Mouse (Mus musculus): ENCODE results near the gene Cmtm4. TPM values are rescaled to one million over a fixed set of nuclear protein-coding genes. Genes with fewer than 3 reads are reported as not detected.

Gene Cmtm4
- polyA plus RNA-seq, 1 experiment = 58.1 TPM

DNA sequence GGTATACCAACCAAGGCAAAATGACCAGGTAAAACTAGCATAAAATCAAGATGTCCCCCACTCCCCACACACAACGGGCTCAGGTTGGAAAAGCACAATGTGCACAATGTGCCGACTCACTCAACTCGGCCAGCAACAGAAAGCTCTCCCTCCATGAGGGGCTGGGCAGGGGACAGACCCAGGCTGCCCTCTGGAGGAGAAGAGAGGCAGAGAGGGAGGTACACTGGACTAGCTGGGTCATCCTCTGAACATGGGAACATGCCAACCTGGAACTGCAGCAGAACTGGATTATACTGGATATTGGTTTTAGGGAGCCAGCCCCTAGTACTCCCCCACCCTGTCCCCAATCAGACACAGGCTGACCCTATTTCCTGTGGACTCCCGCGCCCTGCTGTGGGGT, 42.4 kb downstream of the Cmtm4 start:
- H3K4me1 ChIP-seq (ENCODE audit: control insufficient read depth, insufficient read depth, low read length) = no peaks in the 10 kb centered on the region
- TF ChIP-seq CTCF (IDR thresholded peaks at IDR 0.05; ENCODE audit: low read depth, low read length) (peak; percentile 43), POLR2A (IDR thresholded peaks at IDR 0.05; ENCODE audit: insufficient read depth, low read length) (no peak)
- H3K4me3 ChIP-seq (ENCODE audit: low read depth, low read length) = no peak overlapping the region
- H3K27ac ChIP-seq (ENCODE audit: insufficient read depth, low read length) = no peak overlapping the region
- peaks cover 17% of the 10 kb centered on the region; the same call in 1 of the 2 replicates for H3K36me3 ChIP-seq (ENCODE audit: control insufficient read depth, insufficient read depth, low read length, poor library complexity, severe bottlenecking)
- H3K27me3 ChIP-seq (ENCODE audit: control insufficient read depth, insufficient read depth, low read length, poor library complexity, severe bottlenecking) = no peaks in the 10 kb centered on the region
- H3K9me3 ChIP-seq (replicated peaks; ENCODE audit: control insufficient read depth, insufficient read depth, low read length, poor library complexity, severe bottlenecking) = no peaks in the 10 kb centered on the region
- no peak overlapping the region for H3K9ac ChIP-seq (ENCODE audit: low read depth, poor library complexity, severe bottlenecking)

DNA sequence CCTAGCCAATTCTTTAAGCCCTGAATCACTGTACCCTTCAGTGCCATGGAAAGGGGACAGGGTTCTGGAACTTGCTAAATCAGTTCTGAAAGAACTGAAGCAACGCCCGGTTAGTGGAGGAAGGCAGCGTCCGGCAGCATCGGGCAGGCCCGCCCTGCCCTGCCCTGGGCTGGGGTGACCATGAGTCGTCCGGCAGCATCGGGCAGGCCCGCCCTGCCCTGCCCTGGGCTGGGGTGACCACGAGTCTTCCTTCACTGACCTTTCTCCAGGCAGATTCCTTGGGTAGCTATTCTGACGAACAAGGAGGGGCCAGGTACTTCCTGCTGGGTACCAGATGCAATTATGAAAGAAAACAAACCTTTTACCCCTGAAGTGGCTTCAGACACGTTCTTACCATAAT, 45.6 kb downstream of the Cmtm4 start:
- TF ChIP-seq POLR2A (IDR thresholded peaks at IDR 0.05; ENCODE audit: insufficient read depth, low read length) (no peak), CTCF (IDR thresholded peaks at IDR 0.05; ENCODE audit: low read depth, low read length) (no peak), EP300 (IDR thresholded peaks at IDR 0.05; ENCODE audit: insufficient read depth, low read depth, low read length) (no peak)
- Histone ChIP-seq H3K27ac (ENCODE audit: insufficient read depth, low read length) (no peak overlapping the region), H3K9ac (ENCODE audit: low read depth, poor library complexity, severe bottlenecking) (no peak overlapping the region), H3K9me3 (replicated peaks; ENCODE audit: control insufficient read depth, insufficient read depth, low read length, poor library complexity, severe bottlenecking) (no peaks in the 10 kb centered on the region), H3K4me1 (ENCODE audit: control insufficient read depth, insufficient read depth, low read length) (no peaks in the 10 kb centered on the region), H3K27me3 (ENCODE audit: control insufficient read depth, insufficient read depth, low read length, poor library complexity, severe bottlenecking) (no peaks in the 10 kb centered on the region), H3K36me3 (ENCODE audit: control insufficient read depth, insufficient read depth, low read length, poor library complexity, severe bottlenecking) (peaks cover 9% of the 10 kb centered on the region; the same call in 1 of the 2 replicates), H3K4me3 (ENCODE audit: low read depth, low read length) (no peak overlapping the region)

DNA sequence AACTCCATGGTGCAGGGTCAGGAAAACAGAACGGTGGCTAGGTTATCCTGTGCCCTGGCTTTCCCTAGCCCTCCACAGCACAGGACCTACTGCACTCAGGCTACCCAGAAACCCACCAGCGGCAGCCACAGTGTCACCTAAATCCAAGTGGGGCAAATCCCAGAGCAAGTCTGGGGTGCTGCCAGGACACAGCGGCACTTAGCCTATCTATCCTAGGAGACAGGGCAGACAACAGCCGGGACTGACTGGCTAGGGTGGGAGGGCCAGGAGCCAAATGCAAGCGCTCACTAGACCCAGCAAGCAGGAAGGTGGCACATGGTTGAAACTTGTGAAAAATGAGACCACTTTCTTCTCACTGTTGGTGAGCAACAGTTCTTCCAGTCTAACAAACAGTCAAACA, 46.6 kb downstream of the Cmtm4 start:
- TF ChIP-seq CTCF (IDR thresholded peaks at IDR 0.05; ENCODE audit: low read depth, low read length) (no peak), POLR2A (IDR thresholded peaks at IDR 0.05; ENCODE audit: insufficient read depth, low read length) (no peak), EP300 (IDR thresholded peaks at IDR 0.05; ENCODE audit: insufficient read depth, low read depth, low read length) (no peak)
- H3K36me3 ChIP-seq (ENCODE audit: control insufficient read depth, insufficient read depth, low read length, poor library complexity, severe bottlenecking) = no peaks in the 10 kb centered on the region; the same call in 1 of the 2 replicates
- no peaks in the 10 kb centered on the region for H3K4me1 ChIP-seq (ENCODE audit: control insufficient read depth, insufficient read depth, low read length)

DNA sequence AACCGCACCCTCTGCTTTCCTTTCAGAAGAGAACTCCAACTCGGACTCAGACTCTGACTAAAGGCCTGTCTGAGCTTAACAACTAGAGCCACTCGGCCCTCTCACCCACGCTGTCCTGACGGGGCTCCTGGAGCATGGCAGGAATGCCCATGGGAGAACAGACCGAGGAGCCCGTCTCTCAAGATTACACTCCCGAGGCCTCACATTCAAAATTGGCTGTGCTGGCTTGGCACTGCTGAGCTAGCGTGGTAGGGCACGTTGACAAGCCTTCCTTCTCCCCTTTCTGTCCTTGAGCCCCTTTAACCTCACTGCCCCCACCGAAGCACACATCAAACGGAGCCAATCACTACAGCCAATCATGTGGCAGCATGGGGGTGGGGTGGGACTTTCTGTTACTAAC, 48.9 kb downstream of the Cmtm4 start:
- TF ChIP-seq EP300 (IDR thresholded peaks at IDR 0.05; ENCODE audit: insufficient read depth, low read depth, low read length) (no peak), CTCF (IDR thresholded peaks at IDR 0.05; ENCODE audit: low read depth, low read length) (no peak), POLR2A (IDR thresholded peaks at IDR 0.05; ENCODE audit: insufficient read depth, low read length) (no peak)
- Histone ChIP-seq H3K9ac (ENCODE audit: low read depth, poor library complexity, severe bottlenecking) (no peak overlapping the region), H3K27ac (ENCODE audit: insufficient read depth, low read length) (no peak overlapping the region), H3K36me3 (ENCODE audit: control insufficient read depth, insufficient read depth, low read length, poor library complexity, severe bottlenecking) (no peaks in the 10 kb centered on the region; the same call in 1 of the 2 replicates), H3K4me1 (ENCODE audit: control insufficient read depth, insufficient read depth, low read length) (no peaks in the 10 kb centered on the region), H3K4me3 (ENCODE audit: low read depth, low read length) (no peak overlapping the region), H3K9me3 (replicated peaks; ENCODE audit: control insufficient read depth, insufficient read depth, low read length, poor library complexity, severe bottlenecking) (no peaks in the 10 kb centered on the region), H3K27me3 (ENCODE audit: control insufficient read depth, insufficient read depth, low read length, poor library complexity, severe bottlenecking) (no peaks in the 10 kb centered on the region)

More for the DNA sequence above, 46.6 kb downstream of the Cmtm4 start:
- no peak overlapping the region for H3K9ac ChIP-seq (ENCODE audit: low read depth, poor library complexity, severe bottlenecking)
- H3K27ac ChIP-seq (ENCODE audit: insufficient read depth, low read length) = no peak overlapping the region
- no peak overlapping the region for H3K4me3 ChIP-seq (ENCODE audit: low read depth, low read length)
- no peaks in the 10 kb centered on the region for H3K27me3 ChIP-seq (ENCODE audit: control insufficient read depth, insufficient read depth, low read length, poor library complexity, severe bottlenecking)
- no peaks in the 10 kb centered on the region for H3K9me3 ChIP-seq (replicated peaks; ENCODE audit: control insufficient read depth, insufficient read depth, low read length, poor library complexity, severe bottlenecking)

DNA sequence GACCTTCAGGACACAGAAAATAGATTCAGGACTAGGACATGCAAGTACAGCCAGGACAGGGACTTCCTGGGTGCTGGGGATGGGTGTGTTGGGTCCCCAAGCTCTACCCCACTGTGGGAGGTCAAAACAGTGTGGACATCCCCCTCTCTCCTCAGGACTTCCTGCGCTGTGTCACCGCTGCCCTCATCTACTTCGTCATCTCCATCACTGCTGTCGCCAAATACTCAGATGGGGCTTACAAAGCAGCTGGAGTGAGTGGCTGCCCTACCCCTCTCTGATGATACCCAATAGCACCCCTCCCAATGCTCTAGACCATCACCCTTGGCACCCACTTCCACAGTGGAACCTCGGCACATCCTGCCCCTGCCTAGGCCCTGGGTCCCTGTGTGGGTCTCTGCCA, 51.0 kb downstream of the Cmtm4 start:
- Histone ChIP-seq H3K9ac (ENCODE audit: low read depth, poor library complexity, severe bottlenecking) (no peak overlapping the region), H3K4me1 (ENCODE audit: control insufficient read depth, insufficient read depth, low read length) (no peaks in the 10 kb centered on the region), H3K27me3 (ENCODE audit: control insufficient read depth, insufficient read depth, low read length, poor library complexity, severe bottlenecking) (no peaks in the 10 kb centered on the region), H3K4me3 (ENCODE audit: low read depth, low read length) (no peak overlapping the region), H3K36me3 (ENCODE audit: control insufficient read depth, insufficient read depth, low read length, poor library complexity, severe bottlenecking) (no peaks in the 10 kb centered on the region), H3K27ac (ENCODE audit: insufficient read depth, low read length) (no peak overlapping the region), H3K9me3 (replicated peaks; ENCODE audit: control insufficient read depth, insufficient read depth, low read length, poor library complexity, severe bottlenecking) (no peaks in the 10 kb centered on the region)
- TF ChIP-seq EP300 (IDR thresholded peaks at IDR 0.05; ENCODE audit: insufficient read depth, low read depth, low read length) (no peak), CTCF (IDR thresholded peaks at IDR 0.05; ENCODE audit: low read depth, low read length) (no peak), POLR2A (IDR thresholded peaks at IDR 0.05; ENCODE audit: insufficient read depth, low read length) (no peak)

DNA sequence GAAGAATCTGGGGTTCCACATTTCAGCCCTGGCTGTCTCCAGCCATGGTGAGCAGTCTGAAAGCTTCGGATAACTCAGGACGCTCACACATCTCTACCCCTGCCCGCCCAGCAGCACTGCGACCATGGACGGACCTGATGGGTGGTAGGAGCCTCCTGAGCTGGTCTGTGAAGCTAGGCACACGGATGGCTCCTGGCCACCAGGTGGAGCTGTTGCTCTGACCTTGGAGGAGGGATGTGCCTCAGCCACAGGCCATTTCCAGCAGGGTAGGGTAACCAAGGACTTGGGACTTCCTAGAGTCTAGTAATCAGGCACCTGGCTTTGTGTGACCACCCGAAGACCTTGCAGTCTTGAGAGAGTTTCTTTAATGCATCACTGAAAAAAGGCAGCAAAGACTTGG, 51.6 kb downstream of the Cmtm4 start:
- H3K9me3 ChIP-seq (replicated peaks; ENCODE audit: control insufficient read depth, insufficient read depth, low read length, poor library complexity, severe bottlenecking) = no peaks in the 10 kb centered on the region
- H3K27ac ChIP-seq (ENCODE audit: insufficient read depth, low read length) = no peak overlapping the region
- no peaks in the 10 kb centered on the region for H3K36me3 ChIP-seq (ENCODE audit: control insufficient read depth, insufficient read depth, low read length, poor library complexity, severe bottlenecking)
- H3K9ac ChIP-seq (ENCODE audit: low read depth, poor library complexity, severe bottlenecking) = no peak overlapping the region
- no peaks in the 10 kb centered on the region for H3K4me1 ChIP-seq (ENCODE audit: control insufficient read depth, insufficient read depth, low read length)
- 0 out of 2 replicates have a peak, but pooled peaks have one; percentile 51 for TF ChIP-seq EP300 (IDR thresholded peaks at IDR 0.05; ENCODE audit: insufficient read depth, low read depth, low read length)
- peak; percentile 98 for TF ChIP-seq CTCF (IDR thresholded peaks at IDR 0.05; ENCODE audit: low read depth, low read length)
- no peak for TF ChIP-seq POLR2A (IDR thresholded peaks at IDR 0.05; ENCODE audit: insufficient read depth, low read length)
- no peak overlapping the region for H3K4me3 ChIP-seq (ENCODE audit: low read depth, low read length)
- no peaks in the 10 kb centered on the region for H3K27me3 ChIP-seq (ENCODE audit: control insufficient read depth, insufficient read depth, low read length, poor library complexity, severe bottlenecking)
